Mouse (Mus musculus): Measurements from ENCODE around the gene Serbp1. TPM values are rescaled to one million over a fixed set of nuclear protein-coding genes. Genes with fewer than 3 reads are reported as not detected.

The Serbp1 gene
- polyA plus RNA-seq, 1 experiment = 22.0 TPM

DNA sequence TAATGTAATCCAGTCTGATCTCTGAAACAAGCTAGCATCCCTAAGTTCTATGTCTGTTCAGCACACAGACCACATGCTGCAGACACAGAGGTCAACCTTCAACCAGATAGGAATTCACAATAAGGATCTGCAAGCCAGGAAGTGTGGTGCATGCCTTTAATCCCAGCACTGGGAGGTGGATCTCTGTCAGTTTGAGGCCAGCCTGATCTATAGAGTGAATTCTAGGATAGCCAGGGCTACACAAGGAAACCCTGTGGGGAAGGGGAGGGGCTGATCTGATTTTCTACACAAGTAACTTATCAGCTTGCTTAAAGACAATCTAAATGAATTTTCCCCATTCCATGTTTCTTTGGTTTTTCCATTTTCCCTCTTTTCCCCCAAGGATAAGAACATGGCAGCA lies 17.2 kb upstream of the Serbp1 start:
- H3K27ac ChIP-seq (ENCODE audit: insufficient read depth, low read depth, low read length) = no peak overlapping the region
- no peaks in the 10 kb centered on the region for H3K36me3 ChIP-seq (ENCODE audit: control insufficient read depth, insufficient read depth, low read length)
- peaks cover 2% of the 10 kb centered on the region; the same call in 1 of the 2 replicates for H3K4me1 ChIP-seq (ENCODE audit: control insufficient read depth, insufficient read depth, insufficient read length, low read length)
- no peaks in the 10 kb centered on the region for H3K27me3 ChIP-seq (ENCODE audit: control insufficient read depth, insufficient read depth, low read length)
- TF ChIP-seq CTCF (IDR thresholded peaks at IDR 0.05; ENCODE audit: extremely low read depth, insufficient read length, insufficient replicate concordance, low read depth, low read length) = no peak
- no peak for TF ChIP-seq POLR2A (IDR thresholded peaks at IDR 0.05; ENCODE audit: low read depth, low read length)
- no peak overlapping the region for H3K4me3 ChIP-seq (ENCODE audit: low read depth, low read length)

DNA sequence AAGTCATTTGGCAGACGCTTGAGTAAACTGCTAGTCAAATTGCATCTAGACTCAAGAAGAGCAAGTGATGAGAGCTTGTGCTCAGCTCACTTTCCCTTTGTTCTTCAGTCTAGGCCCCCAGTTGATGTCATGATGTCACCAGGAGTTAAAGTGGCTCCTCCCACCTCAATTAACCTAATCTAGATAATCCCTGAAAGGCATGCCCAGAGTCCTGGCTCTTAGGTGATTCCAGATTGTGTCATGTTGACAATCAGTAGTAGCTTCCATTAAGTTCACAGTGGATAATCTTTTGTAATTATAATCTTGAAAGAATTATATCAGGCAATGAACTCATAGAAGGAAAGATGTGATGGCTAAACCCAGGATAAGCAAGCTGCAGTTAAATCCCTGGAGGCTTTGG lies 14.9 kb upstream of the Serbp1 start:
- Histone ChIP-seq H3K36me3 (ENCODE audit: control insufficient read depth, insufficient read depth, low read length) (no peaks in the 10 kb centered on the region), H3K27me3 (ENCODE audit: control insufficient read depth, insufficient read depth, low read length) (no peaks in the 10 kb centered on the region), H3K27ac (ENCODE audit: insufficient read depth, low read depth, low read length) (no peak overlapping the region), H3K4me3 (ENCODE audit: low read depth, low read length) (no peak overlapping the region), H3K4me1 (ENCODE audit: control insufficient read depth, insufficient read depth, insufficient read length, low read length) (peaks cover 2% of the 10 kb centered on the region; the same call in 1 of the 2 replicates)
- TF ChIP-seq CTCF (IDR thresholded peaks at IDR 0.05; ENCODE audit: extremely low read depth, insufficient read length, insufficient replicate concordance, low read depth, low read length) (no peak), POLR2A (IDR thresholded peaks at IDR 0.05; ENCODE audit: low read depth, low read length) (no peak)
- 41% methylated on average over 1 of the region's 1 CpGs for WGBS

DNA sequence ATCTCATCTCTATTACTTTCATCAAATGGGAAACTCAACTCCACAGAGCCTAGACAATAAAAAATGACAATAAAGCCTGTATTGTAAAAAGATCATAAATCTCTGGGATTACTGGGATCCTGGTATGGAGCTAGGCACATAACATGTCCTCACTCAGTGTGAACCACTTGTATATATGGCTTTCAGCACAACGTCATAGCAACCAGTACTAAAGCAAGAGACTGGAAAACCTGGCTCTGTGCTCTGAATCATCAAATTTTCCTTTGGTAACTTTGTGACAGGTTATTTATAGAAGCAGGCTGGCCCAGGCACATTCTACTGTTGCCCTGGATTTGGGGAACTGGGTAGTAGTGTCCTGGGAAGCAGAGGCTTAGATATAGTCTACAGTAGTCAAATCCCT lies 14.5 kb upstream of the Serbp1 start:
- Histone ChIP-seq H3K27me3 (ENCODE audit: control insufficient read depth, insufficient read depth, low read length) (0 out of 2 replicates have a peak, but pooled peaks cover 3% of the 10 kb centered on the region), H3K4me3 (ENCODE audit: low read depth, low read length) (no peak overlapping the region), H3K27ac (ENCODE audit: insufficient read depth, low read depth, low read length) (no peak overlapping the region), H3K4me1 (ENCODE audit: control insufficient read depth, insufficient read depth, insufficient read length, low read length) (peaks cover 2% of the 10 kb centered on the region; the same call in 1 of the 2 replicates), H3K36me3 (ENCODE audit: control insufficient read depth, insufficient read depth, low read length) (no peaks in the 10 kb centered on the region)
- TF ChIP-seq CTCF (IDR thresholded peaks at IDR 0.05; ENCODE audit: extremely low read depth, insufficient read length, insufficient replicate concordance, low read depth, low read length) (no peak), POLR2A (IDR thresholded peaks at IDR 0.05; ENCODE audit: low read depth, low read length) (no peak)
- 57% methylated on average over 1 of the region's 1 CpGs for WGBS

DNA sequence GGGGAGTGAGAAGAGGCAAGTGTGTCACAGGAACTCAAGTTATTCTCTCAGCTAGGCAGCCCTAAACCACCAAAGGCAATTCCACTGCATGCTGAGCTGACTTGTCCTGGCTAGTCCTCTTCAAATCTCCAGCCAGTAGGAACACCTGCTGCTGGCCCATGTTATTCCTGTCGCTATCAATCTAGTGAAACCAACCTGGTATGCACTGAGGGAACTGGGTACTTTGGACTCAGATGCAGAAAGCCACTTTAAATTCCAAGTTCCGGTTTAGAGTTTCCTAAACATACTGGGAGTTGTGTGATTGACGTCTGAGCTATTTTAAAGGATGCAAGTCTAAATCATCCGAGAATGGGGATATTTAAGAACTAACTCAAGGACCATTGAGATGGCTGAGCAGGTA lies 11.7 kb upstream of the Serbp1 start:
- H3K4me3 ChIP-seq (ENCODE audit: low read depth, low read length) = no peak overlapping the region
- TF ChIP-seq POLR2A (IDR thresholded peaks at IDR 0.05; ENCODE audit: low read depth, low read length) (no peak), CTCF (IDR thresholded peaks at IDR 0.05; ENCODE audit: extremely low read depth, insufficient read length, insufficient replicate concordance, low read depth, low read length) (no peak)
- H3K4me1 ChIP-seq (ENCODE audit: control insufficient read depth, insufficient read depth, insufficient read length, low read length) = peaks cover 4% of the 10 kb centered on the region; the same call in 1 of the 2 replicates
- H3K36me3 ChIP-seq (ENCODE audit: control insufficient read depth, insufficient read depth, low read length) = no peaks in the 10 kb centered on the region
- 0 out of 2 replicates have a peak, but pooled peaks cover 5% of the 10 kb centered on the region for H3K27me3 ChIP-seq (ENCODE audit: control insufficient read depth, insufficient read depth, low read length)
- no peak overlapping the region for H3K27ac ChIP-seq (ENCODE audit: insufficient read depth, low read depth, low read length)
- WGBS = 24% methylated on average over 4 of the region's 4 CpGs

DNA sequence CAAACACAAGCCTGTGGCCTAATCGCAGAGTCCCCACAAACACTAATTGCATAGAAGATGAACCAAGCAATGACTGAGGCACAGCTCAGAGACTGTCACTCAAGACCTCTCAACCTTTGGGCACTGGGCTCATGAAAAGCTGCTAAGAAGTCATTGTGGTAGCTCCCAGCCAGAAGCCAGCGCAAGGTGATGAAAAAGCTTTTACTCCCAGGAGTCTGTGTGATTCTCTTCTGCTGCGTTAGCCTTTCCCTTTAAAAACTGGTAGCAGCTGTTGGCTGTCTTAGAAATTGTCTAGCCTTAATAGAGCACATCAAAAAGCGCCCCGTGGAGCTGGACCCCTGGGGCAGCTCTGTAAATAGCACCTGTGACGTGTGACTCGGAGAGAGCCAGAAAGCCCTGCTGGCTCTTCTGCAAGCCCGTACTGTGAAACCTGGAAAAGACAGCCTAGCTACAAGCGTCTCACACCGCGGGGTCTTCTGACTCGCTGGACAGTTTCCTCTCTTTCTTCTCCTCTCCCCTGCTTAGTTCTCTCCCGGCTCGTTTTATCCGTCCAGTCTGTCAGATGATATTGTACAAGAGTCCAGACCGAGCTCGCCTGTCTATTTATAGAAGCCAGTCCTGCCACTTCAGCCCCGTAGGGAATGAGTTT lies 9.4 kb upstream of the Serbp1 start:
- H3K36me3 ChIP-seq (ENCODE audit: control insufficient read depth, insufficient read depth, low read length) = no peaks in the 10 kb centered on the region
- TF ChIP-seq CTCF (IDR thresholded peaks at IDR 0.05; ENCODE audit: extremely low read depth, insufficient read length, insufficient replicate concordance, low read depth, low read length) (no peak), POLR2A (IDR thresholded peaks at IDR 0.05; ENCODE audit: low read depth, low read length) (no peak)
- H3K4me3 ChIP-seq (ENCODE audit: low read depth, low read length) = peak overlapping the region; percentile 37; the same call in 1 of the 2 replicates
- 25% methylated on average over 18 of the region's 18 CpGs for WGBS
- 0 out of 2 replicates have a peak, but pooled peaks cover 3% of the 10 kb centered on the region for H3K4me1 ChIP-seq (ENCODE audit: control insufficient read depth, insufficient read depth, insufficient read length, low read length)
- H3K27ac ChIP-seq (ENCODE audit: insufficient read depth, low read depth, low read length) = no peak overlapping the region
- H3K27me3 ChIP-seq (ENCODE audit: control insufficient read depth, insufficient read depth, low read length) = 0 out of 2 replicates have a peak, but pooled peaks cover 5% of the 10 kb centered on the region

DNA sequence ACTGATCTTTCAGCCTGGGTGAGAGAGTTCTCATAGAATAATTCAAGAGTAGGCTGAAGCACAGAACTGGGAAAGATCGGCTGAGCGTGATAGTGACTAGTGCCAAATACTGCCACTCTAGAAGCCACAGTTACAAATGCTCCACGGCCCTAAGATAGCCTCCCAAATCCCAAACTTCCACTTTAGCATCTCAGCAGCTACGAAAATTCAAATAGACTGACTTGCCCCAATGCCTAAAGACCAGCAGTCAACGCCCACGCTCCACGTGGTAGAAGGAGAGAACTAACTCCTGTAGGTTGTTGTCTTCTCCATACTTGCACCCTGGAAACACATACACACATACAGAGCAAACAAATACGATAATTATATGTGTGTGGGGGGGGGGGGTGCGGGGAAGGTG lies 8.5 kb upstream of the Serbp1 start:
- no peak overlapping the region for H3K27ac ChIP-seq (ENCODE audit: insufficient read depth, low read depth, low read length)
- 20% methylated on average over 9 of the region's 9 CpGs for WGBS
- TF ChIP-seq POLR2A (IDR thresholded peaks at IDR 0.05; ENCODE audit: low read depth, low read length) = no peak
- no peak for TF ChIP-seq CTCF (IDR thresholded peaks at IDR 0.05; ENCODE audit: extremely low read depth, insufficient read length, insufficient replicate concordance, low read depth, low read length)
- H3K4me1 ChIP-seq (ENCODE audit: control insufficient read depth, insufficient read depth, insufficient read length, low read length) = 0 out of 2 replicates have a peak, but pooled peaks cover 3% of the 10 kb centered on the region
- no peaks in the 10 kb centered on the region for H3K36me3 ChIP-seq (ENCODE audit: control insufficient read depth, insufficient read depth, low read length)
- 0 out of 2 replicates have a peak, but pooled peaks cover 5% of the 10 kb centered on the region for H3K27me3 ChIP-seq (ENCODE audit: control insufficient read depth, insufficient read depth, low read length)
- H3K4me3 ChIP-seq (ENCODE audit: low read depth, low read length) = no peak overlapping the region

DNA sequence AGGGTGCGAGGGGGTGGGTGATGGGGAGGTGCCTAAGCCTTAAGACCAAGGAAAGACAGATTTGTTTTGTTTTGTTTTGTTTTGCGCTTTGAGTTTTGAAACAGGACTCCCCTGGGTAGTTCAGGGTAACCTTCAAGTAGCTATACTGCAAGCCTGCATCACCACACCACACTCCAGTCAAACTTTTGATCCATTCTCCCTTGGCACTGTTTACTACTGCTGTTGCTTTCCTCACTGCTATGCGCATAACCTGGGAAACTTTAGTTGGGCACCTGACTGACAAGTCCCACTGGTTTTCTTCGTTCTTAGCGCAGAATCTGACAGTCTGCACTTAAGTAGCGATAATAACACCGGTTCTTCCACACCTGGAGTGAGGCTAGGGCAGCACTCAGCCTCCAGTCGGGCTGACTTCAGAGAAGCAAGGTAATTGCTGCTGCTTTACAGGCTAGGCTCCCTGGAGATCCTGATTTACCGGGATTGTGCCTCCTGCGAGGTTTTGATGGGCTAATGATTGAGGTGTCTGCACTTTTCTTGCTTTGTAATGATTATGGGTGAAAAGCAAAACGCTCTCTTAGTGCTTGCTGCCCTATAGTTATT lies 8.0 kb upstream of the Serbp1 start:
- no peaks in the 10 kb centered on the region for H3K36me3 ChIP-seq (ENCODE audit: control insufficient read depth, insufficient read depth, low read length)
- H3K4me1 ChIP-seq (ENCODE audit: control insufficient read depth, insufficient read depth, insufficient read length, low read length) = 0 out of 2 replicates have a peak, but pooled peaks cover 3% of the 10 kb centered on the region
- H3K27ac ChIP-seq (ENCODE audit: insufficient read depth, low read depth, low read length) = no peak overlapping the region
- no peak overlapping the region for H3K4me3 ChIP-seq (ENCODE audit: low read depth, low read length)
- no peak for TF ChIP-seq CTCF (IDR thresholded peaks at IDR 0.05; ENCODE audit: extremely low read depth, insufficient read length, insufficient replicate concordance, low read depth, low read length)
- TF ChIP-seq POLR2A (IDR thresholded peaks at IDR 0.05; ENCODE audit: low read depth, low read length) = no peak
- WGBS = 16% methylated on average over 11 of the region's 11 CpGs
- 0 out of 2 replicates have a peak, but pooled peaks cover 5% of the 10 kb centered on the region for H3K27me3 ChIP-seq (ENCODE audit: control insufficient read depth, insufficient read depth, low read length)

Data from small intestine, adult 2 months (tissue).